Mouse (Mus musculus) stomach, postnatal 0 days (tissue): ENCODE measurements around the gene Cntn6. TPM values are rescaled to one million over a fixed set of nuclear protein-coding genes. Genes with fewer than 3 reads are reported as not detected.

Experiments
- ATAC-seq: fragments of 200-750 bp; cut with Nextera tagmentation; 2 replicates; pipeline ENCODE4 v1.8.0; 2017; ENCODE audit not compliant: low FRiP score, low TSS enrichment
- DNase-seq: peaks from one replicate; pipeline ENCODE4 v3.0.0-alpha.2; 2016; ENCODE audit warnings: low spot score
- H3K27ac ChIP-seq: fragments of 300-500 bp; sonication (generic); replicated peaks from 2 replicates; pipeline ENCODE4 v1.5.1; 2014; ENCODE audit warnings: mild to moderate bottlenecking, control low read depth
- H3K27me3 ChIP-seq: fragments of 300-500 bp; sonication (generic); 2 replicates; pipeline ENCODE4 v1.6.1; 2014; ENCODE audit warnings: low read length; ENCODE audit not compliant: control insufficient read depth, insufficient read depth
- H3K36me3 ChIP-seq: fragments of 300-500 bp; sonication (generic); 2 replicates; pipeline ENCODE4 v1.6.1; 2014; ENCODE audit warnings: low read length, mixed read lengths; ENCODE audit not compliant: control insufficient read depth, insufficient read depth
- H3K4me1 ChIP-seq: fragments of 300-500 bp; sonication (generic); replicated peaks from 2 replicates; pipeline ENCODE4 v1.6.1; 2014; ENCODE audit warnings: antibody characterized with exemption; ENCODE audit not compliant: control insufficient read depth, insufficient read depth
- H3K4me2 ChIP-seq: fragments of 300-500 bp; sonication (generic); replicated peaks from 2 replicates; pipeline ENCODE4 v1.6.1; 2014; ENCODE audit warnings: low read depth, mild to moderate bottlenecking, control low read depth, moderate library complexity
- H3K4me3 ChIP-seq: fragments of 300-500 bp; sonication (generic); 2 replicates; pipeline ENCODE4 v1.5.1; 2014; ENCODE audit warnings: low read depth, low read length, control low read depth
- H3K9ac ChIP-seq: fragments of 300-500 bp; sonication (generic); 2 replicates; pipeline ENCODE4 v1.6.1; 2014; ENCODE audit warnings: mild to moderate bottlenecking, low read length, control low read depth, mixed read lengths
- H3K9me3 ChIP-seq: fragments of 300-500 bp; sonication (generic); 2 replicates; pipeline ENCODE4 v1.6.1; 2016; ENCODE audit warnings: low read length; ENCODE audit not compliant: control insufficient read depth
- CTCF ChIP-seq: IDR thresholded peaks from 2 replicates; pipeline ENCODE4 v1.5.1; 2016; ENCODE audit warnings: antibody characterized with exemption, low read depth, mild to moderate bottlenecking, moderate library complexity
- EP300 ChIP-seq: optimal IDR thresholded peaks from 2 replicates; pipeline ENCODE3; 2016; ENCODE audit warnings: antibody characterized with exemption
- WGBS: fragments of 180-500 bp; shearing (Covaris S2); extraction: QIAGEN DNeasy Blood & Tissue Kit; methylation state at CpG from one replicate; pipeline ENCODE4 v1.1.7; 2014; 5-methylcytosine and 5-hydroxymethylcytosine counted together
- polyA plus RNA-seq: library from polyadenylated mRNA; unstranded; fragments of >200 nt; fragmentation: Nextera tagmentation; extraction: Ambion mirVana; gene quantifications from 2 replicates; pipeline ENCODE4 v1.2.1, GENCODE M21; 2015

The Cntn6 gene
- polyA plus RNA-seq, 1 experiment from 2014 or later = 0.24 TPM

DNA sequence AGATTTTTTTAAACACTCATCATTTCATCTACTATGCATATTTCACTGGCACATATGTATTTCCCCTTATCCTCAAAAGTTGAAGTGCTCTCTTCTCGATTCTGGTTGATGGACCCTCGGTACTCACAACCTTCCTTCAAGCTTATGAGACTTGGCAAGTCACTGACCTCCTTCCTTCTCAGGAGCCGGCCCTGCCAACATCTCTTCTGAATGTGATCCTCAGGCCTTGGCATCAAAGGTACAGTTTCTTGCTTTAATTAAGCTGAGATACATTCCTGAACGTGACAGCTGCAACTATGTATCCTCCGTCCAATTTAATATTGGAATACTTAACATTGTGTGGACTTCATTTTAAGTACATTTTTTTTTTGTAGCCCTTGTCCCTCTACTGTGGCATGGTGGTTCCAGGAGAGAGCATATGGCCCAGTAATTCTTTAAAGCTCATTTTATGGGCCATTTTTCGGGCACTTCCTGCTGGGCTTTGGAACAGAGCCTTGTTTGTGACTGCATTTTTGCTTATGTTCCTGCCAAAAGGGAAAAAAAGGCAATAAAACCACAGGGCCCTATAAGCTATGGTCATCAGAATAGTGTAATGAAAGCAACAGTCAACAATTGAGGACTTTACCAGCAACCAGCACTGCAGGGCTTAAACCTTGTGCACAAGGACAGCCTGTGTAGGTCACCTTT lies 196.0 kb downstream of the Cntn6 start:
- no peaks in the 10 kb centered on the region for H3K27me3 ChIP-seq
- no peak overlapping the region for H3K9ac ChIP-seq
- no peak for ATAC-seq
- no peak for DNase-seq
- no peak for TF ChIP-seq CTCF
- TF ChIP-seq EP300 = no peak
- no peak overlapping the region for H3K4me3 ChIP-seq
- WGBS = 82% methylated on average over 6 of the region's 6 CpGs
- no peak overlapping the region for H3K4me2 ChIP-seq
- H3K27ac ChIP-seq = no peak overlapping the region
- H3K36me3 ChIP-seq = no peaks in the 10 kb centered on the region
- H3K4me1 ChIP-seq = no peaks in the 10 kb centered on the region
- H3K9me3 ChIP-seq = no peaks in the 10 kb centered on the region

DNA sequence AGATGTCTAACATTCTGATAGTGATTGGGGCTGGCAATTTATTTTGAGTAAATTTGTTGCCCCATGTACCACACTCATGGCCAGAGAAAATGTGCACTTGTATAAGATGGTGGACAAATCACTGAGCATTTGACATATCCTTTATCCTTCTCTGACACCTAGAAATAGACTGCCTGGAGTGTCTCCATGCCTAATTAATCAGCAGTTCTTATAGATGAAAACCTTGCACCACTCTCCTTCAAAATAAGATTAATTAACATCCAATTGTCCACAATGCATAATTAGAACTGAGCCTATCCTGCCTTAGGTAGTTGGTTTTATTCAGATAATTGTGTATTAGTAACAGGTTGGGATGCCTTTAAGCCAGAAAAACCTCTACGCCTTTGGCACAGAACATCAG lies 236.0 kb downstream of the Cntn6 start:
- H3K4me3 ChIP-seq = no peak overlapping the region
- H3K36me3 ChIP-seq = no peaks in the 10 kb centered on the region
- no peak overlapping the region for H3K27ac ChIP-seq
- no peak overlapping the region for H3K4me2 ChIP-seq
- no peaks in the 10 kb centered on the region for H3K4me1 ChIP-seq
- no peak overlapping the region for H3K9ac ChIP-seq
- TF ChIP-seq EP300 = no peak
- TF ChIP-seq CTCF = no peak
- DNase-seq (no peak), ATAC-seq (no peak)
- no peaks in the 10 kb centered on the region for H3K27me3 ChIP-seq
- no peaks in the 10 kb centered on the region for H3K9me3 ChIP-seq
- 80% methylated on average over 1 of the region's 1 CpGs for WGBS

GRCm38 (mm10) chr6:104734256-104734655 lies 241.7 kb downstream of the Cntn6 start:
- no peaks in the 10 kb centered on the region for H3K9me3 ChIP-seq
- TF ChIP-seq EP300 (no peak), CTCF (no peak)
- no peak overlapping the region for H3K4me3 ChIP-seq
- 92% methylated on average over 1 of the region's 1 CpGs for WGBS
- DNase-seq (no peak), ATAC-seq (no peak)
- no peaks in the 10 kb centered on the region for H3K36me3 ChIP-seq
- no peak overlapping the region for H3K9ac ChIP-seq
- no peak overlapping the region for H3K4me2 ChIP-seq
- H3K27ac ChIP-seq = no peak overlapping the region
- no peaks in the 10 kb centered on the region for H3K4me1 ChIP-seq
- no peaks in the 10 kb centered on the region for H3K27me3 ChIP-seq

DNA sequence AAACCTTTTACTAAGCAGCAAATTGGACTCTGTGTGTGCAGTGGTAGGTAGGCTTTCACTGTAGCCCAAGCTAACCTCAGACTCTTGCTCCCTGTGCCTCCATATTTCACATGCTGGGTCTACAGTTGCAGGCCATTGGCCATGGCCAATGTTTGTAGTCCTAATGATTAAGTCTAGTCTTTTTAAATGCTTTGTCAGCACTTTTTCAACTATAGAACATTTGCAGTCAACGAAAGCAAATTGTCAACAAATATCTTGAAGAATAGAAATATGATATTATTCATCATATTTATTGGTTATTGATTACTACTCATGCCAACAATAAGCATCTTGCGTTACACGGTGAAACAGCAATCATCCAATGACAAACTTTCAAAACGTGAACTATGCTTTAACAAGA lies 246.4 kb downstream of the Cntn6 start:
- Histone ChIP-seq H3K36me3 (no peaks in the 10 kb centered on the region), H3K4me3 (no peak overlapping the region), H3K27me3 (no peaks in the 10 kb centered on the region), H3K4me2 (no peak overlapping the region), H3K27ac (no peak overlapping the region), H3K9ac (no peak overlapping the region), H3K4me1 (no peaks in the 10 kb centered on the region), H3K9me3 (no peaks in the 10 kb centered on the region)
- TF ChIP-seq CTCF (no peak), EP300 (no peak)
- DNase-seq (no peak), ATAC-seq (no peak)
- 85% methylated on average over 4 of the region's 4 CpGs for WGBS

- H3K4me1 ChIP-seq = no peaks in the 10 kb centered on the region
- DNase-seq (no peak), ATAC-seq (no peak)
- H3K4me2 ChIP-seq = no peak overlapping the region
- no peaks in the 10 kb centered on the region for H3K27me3 ChIP-seq
- no peak overlapping the region for H3K9ac ChIP-seq
- TF ChIP-seq EP300 (no peak), CTCF (no peak)
- H3K4me3 ChIP-seq = no peak overlapping the region
- no peak overlapping the region for H3K27ac ChIP-seq
- no peaks in the 10 kb centered on the region for H3K36me3 ChIP-seq
- no peaks in the 10 kb centered on the region for H3K9me3 ChIP-seq
Observed at GRCm38 (mm10) chr6:104758125-104758524, 265.5 kb downstream of the Cntn6 start.

- H3K4me1 ChIP-seq = no peaks in the 10 kb centered on the region
- H3K27me3 ChIP-seq = no peaks in the 10 kb centered on the region
- H3K36me3 ChIP-seq = no peaks in the 10 kb centered on the region
- DNase-seq (no peak), ATAC-seq (no peak)
- no peaks in the 10 kb centered on the region for H3K9me3 ChIP-seq
- no peak overlapping the region for H3K27ac ChIP-seq
- H3K4me2 ChIP-seq = no peak overlapping the region
- no peak overlapping the region for H3K9ac ChIP-seq
- TF ChIP-seq EP300 (no peak), CTCF (no peak)
- 64% methylated on average over 3 of the region's 3 CpGs for WGBS
- H3K4me3 ChIP-seq = no peak overlapping the region
Observed at GRCm38 (mm10) chr6:104761226-104761625, 268.6 kb downstream of the Cntn6 start.
